Mouse (Mus musculus) intestine, embryonic 15.5 days (tissue): ENCODE measurements at regions not wholly inside any gene's neighbourhood (a gene's known extent, or its start where the extent isn't known, plus 50 kb on each side); places are given as distances from the start of the nearest gene placed in this dataset.

Experiments
- ATAC-seq: fragments of 200-750 bp; cut with Nextera tagmentation; 2 replicates; pipeline ENCODE4 v1.8.0; 2017; ENCODE audit warnings: moderate TSS enrichment, moderate library complexity
- H3K27ac ChIP-seq: fragments of 300-500 bp; sonication (generic); 2 replicates; pipeline ENCODE4 v1.5.1; 2015; ENCODE audit warnings: mild to moderate bottlenecking, inconsistent platforms
- H3K27me3 ChIP-seq: fragments of 300-500 bp; sonication (generic); replicated peaks from 2 replicates; pipeline ENCODE4 v1.6.1; 2015; ENCODE audit warnings: inconsistent platforms
- H3K36me3 ChIP-seq: fragments of 300-500 bp; sonication (generic); 2 replicates; pipeline ENCODE4 v1.6.1; 2015; ENCODE audit warnings: inconsistent platforms
- H3K4me1 ChIP-seq: fragments of 300-500 bp; sonication (generic); replicated peaks from 2 replicates; pipeline ENCODE4 v1.6.1; 2015; ENCODE audit warnings: inconsistent platforms
- H3K4me2 ChIP-seq: fragments of 300-500 bp; sonication (generic); replicated peaks from 2 replicates; pipeline ENCODE4 v1.6.1; 2015; ENCODE audit warnings: mild to moderate bottlenecking, inconsistent platforms
- H3K4me3 ChIP-seq: fragments of 300-500 bp; sonication (generic); replicated peaks from 2 replicates; pipeline ENCODE4 v1.5.1; 2015; ENCODE audit warnings: inconsistent platforms
- H3K9ac ChIP-seq: fragments of 300-500 bp; sonication (generic); 2 replicates; pipeline ENCODE4 v1.6.1; 2015; ENCODE audit warnings: inconsistent platforms
- H3K9me3 ChIP-seq: fragments of 300-500 bp; sonication (generic); 2 replicates; pipeline ENCODE4 v1.6.1; 2016; ENCODE audit warnings: inconsistent platforms
- WGBS: fragments of 180-500 bp; shearing (Covaris S2); methylation state at CpG from one replicate; pipeline ENCODE4 v1.1.7; 2015; 5-methylcytosine and 5-hydroxymethylcytosine counted together

- no peak overlapping the region for H3K4me2 ChIP-seq
- H3K9me3 ChIP-seq: no peaks in the 10 kb centered on the region
- H3K9ac ChIP-seq: no peak overlapping the region
- H3K27me3 ChIP-seq: no peaks in the 10 kb centered on the region
- WGBS: 65% methylated on average over 4 of the region's 4 CpGs
- H3K27ac ChIP-seq: no peak overlapping the region
- no peaks in the 10 kb centered on the region for H3K4me1 ChIP-seq
- no peaks in the 10 kb centered on the region for H3K36me3 ChIP-seq
- peak; percentile 49; the same call in 1 of the 2 replicates for ATAC-seq
- H3K4me3 ChIP-seq: no peak overlapping the region
These were observed 90.2 kb upstream of the Hand2 start for GRCm38 (mm10) chr8:57230594-57230993.

GRCm38 (mm10) chr8:57242301-57242700 is 78.5 kb upstream of the Hand2 start:
- Histone ChIP-seq H3K4me1 (no peaks in the 10 kb centered on the region), H3K27ac (no peak overlapping the region), H3K36me3 (no peaks in the 10 kb centered on the region), H3K4me3 (no peak overlapping the region), H3K9me3 (no peaks in the 10 kb centered on the region), H3K4me2 (no peak overlapping the region), H3K9ac (no peak overlapping the region), H3K27me3 (no peaks in the 10 kb centered on the region)
- ATAC-seq: no peak
- 78% methylated on average over 2 of the region's 2 CpGs for WGBS

- no peak overlapping the region for H3K4me3 ChIP-seq
- H3K9ac ChIP-seq: no peak overlapping the region
- WGBS: 73% methylated on average over 5 of the region's 5 CpGs
- no peaks in the 10 kb centered on the region for H3K27me3 ChIP-seq
- H3K4me1 ChIP-seq: no peaks in the 10 kb centered on the region
- no peak for ATAC-seq
- H3K9me3 ChIP-seq: no peaks in the 10 kb centered on the region
- no peaks in the 10 kb centered on the region for H3K36me3 ChIP-seq
- no peak overlapping the region for H3K27ac ChIP-seq
- H3K4me2 ChIP-seq: no peak overlapping the region
These were observed 71.7 kb upstream of the Hand2 start for GRCm38 (mm10) chr8:57249061-57249460.
